Mouse (Mus musculus) lung, adult 2 months (tissue): ENCODE results near the gene Nav2. TPM values are rescaled to one million over a fixed set of nuclear protein-coding genes. Genes with fewer than 3 reads are reported as not detected.

Source experiments
- DNase-seq: peaks from one replicate; pipeline ENCODE4 v3.0.0; 2022
- H3K4me1 ChIP-seq: fragments of 200-500 bp; 2 replicates; pipeline ENCODE4 v1.6.1; 2011; ENCODE audit warnings: low read length; ENCODE audit not compliant: control insufficient read depth, insufficient read depth
- H3K4me3 ChIP-seq: fragments of 200-500 bp; replicated peaks from 2 replicates; pipeline ENCODE3; 2011; ENCODE audit warnings: low read depth, mild to moderate bottlenecking, control low read depth, low read length; ENCODE audit errors: extremely low read depth
- CTCF ChIP-seq: fragments of 200-500 bp; IDR thresholded peaks from 2 replicates; pipeline ENCODE4 v1.5.1; 2011; ENCODE audit warnings: mild to moderate bottlenecking, low read length, control low read depth; ENCODE audit not compliant: insufficient read depth
- POLR2A ChIP-seq: fragments of 200-500 bp; IDR thresholded peaks from 2 replicates; pipeline ENCODE4 v1.6.1; 2011; ENCODE audit warnings: low read depth, mild to moderate bottlenecking, control low read depth, low read length, borderline replicate concordance; ENCODE audit errors: extremely low read depth
- WGBS: fragments of 180-500 bp; shearing (Covaris S2); methylation state at CpG from one replicate; pipeline ENCODE4 v1.1.7; 2018; 5-methylcytosine and 5-hydroxymethylcytosine counted together
- polyA plus RNA-seq: library from polyadenylated mRNA; depleted of rRNA; stranded (reverse); fragments of >200 nt; gene quantifications from 2 replicates; pipeline ENCODE4 v1.2.3, GENCODE M21; 2012

The Nav2 gene
- polyA plus RNA-seq, 1 experiment: 33.9 TPM

DNA sequence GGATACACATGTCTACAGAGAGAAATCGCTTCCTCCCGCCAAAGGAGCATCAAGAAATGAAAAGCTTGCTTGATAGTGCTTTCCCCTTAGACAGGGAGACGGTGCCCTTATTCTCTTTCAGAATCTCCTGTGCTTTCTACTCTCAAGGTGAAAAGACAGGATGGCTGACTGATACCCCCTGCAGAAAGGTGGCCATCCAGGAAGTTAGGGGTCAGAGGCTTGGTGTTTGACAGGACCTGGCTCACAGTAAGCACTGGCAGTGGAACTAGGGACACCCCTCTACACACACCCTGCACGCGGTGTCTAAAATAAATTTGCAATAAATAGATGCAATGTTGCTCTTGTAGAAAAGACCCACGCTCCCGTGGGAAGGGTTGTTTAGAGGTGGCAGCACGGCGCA lies 723.4 kb downstream of the Nav2 start:
- 20% methylated on average over 9 of the region's 9 CpGs for WGBS
- peaks cover 11% of the 10 kb centered on the region for H3K4me1 ChIP-seq
- no peak for DNase-seq
- TF ChIP-seq CTCF (no peak), POLR2A (no peak)
- no peak overlapping the region for H3K4me3 ChIP-seq

DNA sequence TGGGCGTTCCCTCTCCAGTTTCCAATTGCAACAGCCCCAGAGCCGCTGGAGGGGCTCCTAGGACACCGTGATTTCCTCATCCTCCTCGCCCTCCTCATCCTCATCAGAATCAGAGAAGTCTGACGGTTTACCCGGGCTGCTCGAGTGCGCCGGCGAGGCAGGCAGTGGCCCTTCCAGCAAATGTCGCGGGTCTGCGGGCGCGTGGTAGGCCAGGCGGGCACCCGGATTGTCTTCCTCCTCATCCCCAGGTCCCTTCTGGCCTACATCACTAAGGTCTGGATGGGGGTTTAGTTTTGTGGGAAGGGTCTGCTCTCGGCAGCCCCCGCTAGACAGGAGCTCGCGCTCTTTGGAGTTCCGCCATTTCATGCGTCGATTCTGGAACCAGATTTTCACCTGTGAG lies 723.9 kb downstream of the Nav2 start:
- 9% methylated on average over 24 of the region's 24 CpGs for WGBS
- TF ChIP-seq POLR2A (no peak), CTCF (no peak)
- H3K4me3 ChIP-seq: no peak overlapping the region

DNA sequence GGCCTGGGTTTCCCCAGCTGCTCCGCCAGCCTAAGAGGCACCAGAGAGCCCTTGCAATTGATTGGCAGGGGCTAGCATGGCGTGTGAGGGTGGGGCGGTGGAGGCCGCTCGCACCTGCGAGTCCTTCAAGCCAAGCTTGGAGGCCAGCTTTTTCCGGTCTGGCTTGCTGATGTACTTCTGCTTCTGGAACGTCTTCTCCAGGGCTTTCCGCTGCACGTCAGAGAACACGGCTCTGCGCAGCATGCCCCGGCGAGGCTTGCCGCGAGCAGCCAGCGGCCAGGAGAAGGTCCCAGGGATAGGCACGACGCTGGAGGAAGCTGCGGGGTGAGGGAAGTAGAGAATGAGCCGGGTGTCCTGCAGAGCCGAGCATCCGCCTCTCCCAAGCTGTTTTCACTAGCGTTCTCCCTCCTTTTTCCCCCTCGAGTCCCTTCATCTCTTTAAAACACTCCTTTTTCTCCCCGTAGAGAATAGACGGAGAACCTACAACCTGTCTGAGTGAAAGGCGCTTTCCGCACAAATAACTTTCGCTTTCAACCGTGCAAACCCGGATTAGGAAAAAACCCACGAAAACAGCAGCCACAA lies 725.0 kb downstream of the Nav2 start:
- H3K4me1 ChIP-seq: peaks cover 11% of the 10 kb centered on the region
- TF ChIP-seq POLR2A (no peak), CTCF (no peak)
- WGBS: 2% methylated on average over 33 of the region's 33 CpGs
- H3K4me3 ChIP-seq: peak overlapping the region; percentile 56
- peak; percentile 28 for DNase-seq

More for the DNA sequence above, 723.9 kb downstream of the Nav2 start:
- DNase-seq: no peak
- H3K4me1 ChIP-seq: peaks cover 11% of the 10 kb centered on the region

DNA sequence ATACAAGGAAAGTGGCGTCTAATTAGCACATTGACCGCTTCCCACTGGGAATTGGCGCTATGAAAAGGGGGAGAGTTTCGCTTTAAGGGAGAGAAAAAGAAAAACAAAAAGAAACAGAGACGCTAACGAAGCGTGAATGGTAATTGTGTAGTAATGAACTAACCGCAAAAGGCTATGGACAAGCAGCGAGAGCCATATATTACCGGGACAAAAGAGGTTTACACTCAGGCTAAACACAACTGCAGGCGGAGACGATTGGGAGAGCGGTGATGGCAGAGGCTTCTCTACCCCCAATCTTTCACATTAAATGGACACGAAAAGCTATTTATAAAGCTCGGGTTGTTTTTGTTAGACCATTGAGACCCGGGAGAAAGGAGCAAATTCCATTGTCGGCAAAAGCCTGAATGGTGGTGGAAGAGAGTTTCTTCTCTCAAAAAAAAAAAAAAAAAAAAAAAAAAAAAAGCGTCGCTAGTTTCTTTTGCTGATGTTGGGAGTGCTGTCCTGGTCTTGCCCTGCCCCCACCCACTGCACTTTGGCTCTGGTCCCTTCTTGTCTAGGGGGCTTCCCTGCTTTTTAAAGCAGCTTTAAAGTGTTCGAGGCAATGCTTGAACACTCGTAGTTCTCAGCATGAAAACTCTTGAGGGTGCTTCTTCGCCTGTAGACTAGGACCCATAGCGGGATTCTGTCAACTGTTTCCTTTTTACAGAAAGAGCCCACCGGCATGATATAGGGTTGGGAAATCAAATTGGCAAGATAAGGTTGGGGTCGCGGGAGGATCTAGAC lies 726.0 kb downstream of the Nav2 start:
- TF ChIP-seq CTCF (no peak), POLR2A (no peak)
- Histone ChIP-seq H3K4me1 (peaks cover 11% of the 10 kb centered on the region), H3K4me3 (peak overlapping the region; percentile 3)
- no peak for DNase-seq
- 2% methylated on average over 26 of the region's 26 CpGs for WGBS

DNA sequence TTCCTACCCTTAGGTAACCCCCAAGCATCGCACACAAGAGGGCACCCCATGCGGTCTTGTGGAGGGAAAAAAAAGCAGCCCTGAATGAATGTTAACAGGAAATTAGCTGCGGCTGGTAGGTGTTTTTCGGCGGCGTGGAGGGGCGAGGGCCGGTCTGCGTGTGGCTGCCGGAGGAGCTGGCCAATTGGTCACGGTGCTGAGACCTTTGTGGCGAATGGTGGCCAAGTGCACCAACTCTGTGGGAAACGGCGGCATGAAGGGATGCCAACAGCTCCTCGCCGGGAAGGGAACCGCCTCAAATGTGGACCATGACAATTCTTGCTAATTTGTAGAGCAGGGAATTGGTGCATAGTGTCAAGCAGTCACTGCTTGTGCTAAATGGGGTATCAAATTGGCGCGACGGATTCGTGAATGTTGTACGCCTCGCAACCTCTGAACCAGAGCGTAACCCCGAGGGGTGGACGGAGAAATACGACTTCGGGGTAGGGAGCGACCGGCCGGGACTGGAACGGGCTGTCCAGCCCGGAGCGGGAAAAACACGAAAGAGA lies 726.6 kb downstream of the Nav2 start:
- 2% methylated on average over 35 of the region's 35 CpGs for WGBS
- no peak overlapping the region for H3K4me3 ChIP-seq

DNA sequence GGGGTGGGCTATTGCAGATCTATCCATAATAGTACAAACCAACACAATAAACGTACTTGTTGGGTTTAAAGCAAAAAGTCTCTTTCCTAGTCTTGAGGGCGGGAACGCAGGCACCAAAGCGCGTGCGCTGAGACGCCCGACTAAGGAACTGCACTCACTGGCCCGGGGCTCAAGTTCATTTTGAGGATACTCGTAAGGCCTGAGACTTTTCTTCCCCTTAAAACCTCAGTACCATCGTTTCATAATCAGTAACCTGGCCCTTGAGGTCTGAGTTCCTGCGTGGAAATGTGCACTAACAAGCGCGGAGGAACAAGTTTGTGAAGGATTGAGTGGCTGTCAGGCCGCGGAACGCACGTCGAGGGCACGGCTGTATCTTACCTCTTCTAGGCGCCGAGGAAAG lies 727.5 kb downstream of the Nav2 start:
- 3% methylated on average over 22 of the region's 22 CpGs for WGBS
- Histone ChIP-seq H3K4me1 (peaks cover 11% of the 10 kb centered on the region), H3K4me3 (no peak overlapping the region)
- TF ChIP-seq POLR2A (no peak), CTCF (no peak)
- no peak for DNase-seq

More for the DNA sequence above, 726.6 kb downstream of the Nav2 start:
- no peak for DNase-seq
- no peak for TF ChIP-seq CTCF
- no peak for TF ChIP-seq POLR2A
- peaks cover 11% of the 10 kb centered on the region for H3K4me1 ChIP-seq

DNA sequence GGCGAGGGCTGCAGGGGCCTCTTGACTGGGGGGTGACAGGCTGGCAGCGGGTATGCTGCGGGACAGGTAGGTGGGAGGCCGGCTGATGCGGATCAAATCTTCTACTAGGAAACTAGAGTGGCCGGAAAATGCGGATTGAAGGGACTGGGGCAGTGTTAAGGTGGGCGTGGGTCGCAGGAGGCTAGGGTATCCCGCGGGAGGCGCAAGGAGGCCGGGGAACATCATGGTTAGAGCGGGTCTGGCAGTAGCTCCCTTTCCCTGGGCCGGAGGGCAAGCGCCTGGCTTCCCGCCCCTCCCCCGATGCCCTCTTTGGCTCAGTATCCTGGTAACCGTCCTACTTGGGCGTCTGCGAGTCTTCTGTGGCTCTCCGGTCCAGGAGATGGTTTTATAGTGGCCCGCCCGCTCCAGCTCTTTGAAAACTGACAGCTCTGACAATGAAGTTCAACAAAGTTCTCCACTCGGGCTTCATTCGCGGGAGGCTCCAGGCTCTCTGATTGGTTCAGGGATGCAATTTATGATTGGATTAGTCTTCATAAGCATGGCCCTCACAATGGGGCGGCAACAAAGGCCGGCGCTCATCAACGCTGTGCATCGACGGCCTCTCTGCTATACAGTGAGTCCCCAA lies 728.1 kb downstream of the Nav2 start, which contains the start of gene Dbx1:
TSS of gene Dbx1 (minus strand) at position 359 of the 625 bp plus-strand sequence.
- Histone ChIP-seq H3K4me3 (no peak within 1 kb of the TSS), H3K4me1 (peaks cover 11% of the 10 kb centered on the region)
- no peak for DNase-seq
- 4% methylated on average over 31 of the region's 33 CpGs for WGBS
- no peak for TF ChIP-seq POLR2A
- no peak for TF ChIP-seq CTCF

DNA sequence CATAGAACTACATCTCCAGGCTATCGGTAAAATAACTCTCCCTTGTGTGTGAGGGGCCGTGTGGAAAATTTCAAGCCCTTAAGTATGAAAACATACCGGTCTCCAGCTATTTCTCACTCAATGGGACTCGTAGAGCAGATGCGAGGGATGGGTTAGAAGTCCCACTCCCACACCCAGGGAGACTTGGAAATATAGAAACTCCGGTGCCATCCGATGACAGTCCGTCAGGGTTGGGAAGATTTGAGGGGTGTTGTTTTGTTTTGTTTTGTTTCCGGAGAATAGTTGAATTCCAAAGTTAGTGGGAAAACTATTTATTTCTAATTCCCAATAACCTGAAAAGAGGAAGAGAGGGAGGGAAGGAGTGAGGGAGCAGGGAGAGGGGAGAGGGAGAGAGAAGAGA lies 728.8 kb downstream of the Nav2 start:
- DNase-seq: no peak
- H3K4me3 ChIP-seq: no peak overlapping the region
- peaks cover 11% of the 10 kb centered on the region for H3K4me1 ChIP-seq
- WGBS: 10% methylated on average over 9 of the region's 9 CpGs
- TF ChIP-seq POLR2A (no peak), CTCF (no peak)

DNA sequence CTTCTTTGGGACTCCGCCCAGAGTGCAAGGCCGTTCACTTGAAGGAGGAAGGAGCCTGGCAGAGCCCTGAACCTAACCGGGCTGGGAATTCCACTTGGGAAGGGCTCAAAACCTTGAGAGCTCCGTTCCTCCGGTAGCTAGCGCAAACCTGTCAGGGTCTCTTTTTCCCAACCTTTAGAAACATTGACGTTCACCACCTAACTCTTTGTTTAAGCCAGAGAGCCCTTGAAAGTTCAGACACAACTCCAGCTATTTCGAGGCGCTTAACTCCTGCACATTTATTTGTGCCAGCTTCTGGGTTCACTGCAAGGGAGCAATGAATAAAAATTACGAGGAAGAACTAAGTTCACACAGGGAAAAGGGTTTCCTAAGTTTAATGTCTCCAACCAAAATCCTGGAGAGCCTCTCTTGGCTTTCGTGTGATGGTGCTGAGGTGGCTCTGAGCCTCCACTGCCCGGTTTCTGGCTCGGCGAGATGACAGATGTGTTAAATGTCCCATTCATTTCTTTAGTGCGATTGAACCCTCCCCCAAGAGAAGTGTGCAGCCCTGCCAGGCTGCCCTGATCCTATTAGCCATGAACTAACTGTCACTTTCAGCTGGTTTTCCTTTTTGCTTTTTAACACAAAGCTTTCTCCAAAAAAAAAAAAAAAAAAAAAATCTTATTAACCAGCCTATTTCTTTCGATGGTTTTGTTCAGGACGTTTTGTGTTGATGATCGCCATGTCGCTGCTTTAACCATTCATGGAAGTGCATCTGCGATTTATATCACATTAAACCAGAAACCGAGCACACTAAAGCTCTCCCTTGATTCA lies 729.5 kb downstream of the Nav2 start:
- H3K4me3 ChIP-seq: no peak overlapping the region
- peaks cover 10% of the 10 kb centered on the region for H3K4me1 ChIP-seq
- TF ChIP-seq POLR2A (no peak), CTCF (no peak)
- 5% methylated on average over 21 of the region's 21 CpGs for WGBS
- no peak for DNase-seq
